Mouse (Mus musculus): ENCODE measurements around the gene Olfr1356. TPM values are rescaled to one million over a fixed set of nuclear protein-coding genes. Genes with fewer than 3 reads are reported as not detected.
"Not testable (repeated sequence)": the region's sequence is repeated elsewhere in the genome, so short reads cannot be mapped to it uniquely, and the experiment has no call there.

Olfr1356 gene
- not detected for total RNA-seq (2018; cell fraction: chromatin; rRNA removed)
- total RNA-seq (2018; cell fraction: cytosol; rRNA removed) = not detected
- total RNA-seq (2018; cell fraction: nucleus; rRNA removed) = not detected
- not detected in 3 replicates for polyA plus RNA-seq (2018)

GRCm38 (mm10) chr10:78852066-78852465, at the start of gene Olfr1356:
Gene Olfr1356 (minus strand): TSS chr10:78852166.
- Histone ChIP-seq H3K36me3 (ENCODE audit: inconsistent target) (no peaks in the 10 kb centered on the region), H3K79me2 (ENCODE audit: inconsistent target) (no peaks in the 10 kb centered on the region), H3K27ac (no peak within 1 kb of the TSS), H3K4me3 (ENCODE audit: inconsistent target) (no peak within 1 kb of the TSS)
- WGBS (ENCODE audit: missing documents) = 89% methylated on average over 2 of the region's 2 CpGs

GRCm38 (mm10) chr10:78875240-78875639, 23.3 kb upstream of the Olfr1356 start, which contains the start of gene Olfr1355:
Gene Olfr1355 (plus strand): TSS chr10:78875540.
- no peaks in the 10 kb centered on the region for H3K79me2 ChIP-seq (ENCODE audit: inconsistent target)
- WGBS (ENCODE audit: missing documents) = 54% methylated on average over 2 of the region's 2 CpGs
- no peaks in the 10 kb centered on the region for H3K36me3 ChIP-seq (ENCODE audit: inconsistent target)
- no peak within 1 kb of the TSS for H3K27ac ChIP-seq
- no peak within 1 kb of the TSS for H3K4me3 ChIP-seq (ENCODE audit: inconsistent target)

- not testable (repeated sequence) for H3K27ac ChIP-seq; H3K4me3 ChIP-seq (ENCODE audit: inconsistent target); H3K36me3 ChIP-seq (ENCODE audit: inconsistent target); H3K79me2 ChIP-seq (ENCODE audit: inconsistent target)
- 94% methylated on average over 12 of the region's 12 CpGs for WGBS (ENCODE audit: missing documents)
These were observed 11.5 kb downstream of the Olfr1356 start for GRCm38 (mm10) chr10:78840456-78840855.

- Histone ChIP-seq H3K4me3 (ENCODE audit: inconsistent target) (no peak overlapping the region), H3K36me3 (ENCODE audit: inconsistent target) (no peaks in the 10 kb centered on the region), H3K79me2 (ENCODE audit: inconsistent target) (no peaks in the 10 kb centered on the region), H3K27ac (no peak overlapping the region)
- 86% methylated on average over 6 of the region's 6 CpGs for WGBS (ENCODE audit: missing documents)
These were observed 39.5 kb downstream of the Olfr1356 start for GRCm38 (mm10) chr10:78812358-78813060.

GRCm38 (mm10) chr10:78801449-78801848, 50.5 kb downstream of the Olfr1356 start:
- Histone ChIP-seq H3K36me3 (ENCODE audit: inconsistent target) (no peaks in the 10 kb centered on the region), H3K79me2 (ENCODE audit: inconsistent target) (no peaks in the 10 kb centered on the region), H3K4me3 (ENCODE audit: inconsistent target) (no peak overlapping the region), H3K27ac (no peak overlapping the region)
- WGBS (ENCODE audit: missing documents) = 70% methylated on average over 2 of the region's 2 CpGs

Other genes starting within 250 kb of the Olfr1356 start
- gene Olfr1357, start 234.1 kb downstream of the Olfr1356 start, polyA plus RNA-seq (2018) = not detected in 3 replicates
- gene Casp14, start 133.9 kb downstream of the Olfr1356 start, polyA plus RNA-seq (2018) = not detected in 3 replicates
- not detected in 3 replicates for gene Ccdc105, start 99.1 kb downstream of the Olfr1356 start, polyA plus RNA-seq (2018)
- not detected in 3 replicates for gene Slc1a6, start 71.7 kb downstream of the Olfr1356 start, polyA plus RNA-seq (2018)
- gene Olfr1355, start 23.4 kb upstream of the Olfr1356 start, polyA plus RNA-seq (2018) = not detected in 3 replicates
- not detected in 3 replicates for gene Olfr1354, start 61.0 kb upstream of the Olfr1356 start, polyA plus RNA-seq (2018)
- not detected in 3 replicates for gene Olfr8, start 98.5 kb upstream of the Olfr1356 start, polyA plus RNA-seq (2018)
- gene Olfr1353, start 111.1 kb upstream of the Olfr1356 start, polyA plus RNA-seq (2018) = not detected in 3 replicates
- gene Olfr1352, start 128.9 kb upstream of the Olfr1356 start, polyA plus RNA-seq (2018) = not detected in 3 replicates
- not detected in 3 replicates for gene Olfr1351, start 160.3 kb upstream of the Olfr1356 start, polyA plus RNA-seq (2018)
- not detected in 3 replicates for gene Olfr57, start 176.6 kb upstream of the Olfr1356 start, polyA plus RNA-seq (2018)
- 4.2 to 6.6 TPM (median 4.8 TPM) in 3 replicates for gene 2610008E11Rik, start 245.4 kb upstream of the Olfr1356 start, polyA plus RNA-seq (2018)

Measured in macrophage (primary cell).